Mouse (Mus musculus) ovary, postnatal 10 days (tissue): ENCODE results near the gene Dbr1.
"Not testable (repeated sequence)": the region's sequence is repeated elsewhere in the genome, so short reads cannot be mapped to it uniquely, and the experiment has no call there.

Source experiments
- DNase-seq: peaks from one replicate; pipeline ENCODE4 v3.0.0; 2022; ENCODE audit warnings: low spot score

Dbr1 gene

GRCm38 (mm10) chr9:99575677-99576480 lies at the start of gene Dbr1:
TSS of gene Dbr1 (plus strand) at chr9:99575799.
- peak; percentile 80 for DNase-seq

- no peak for DNase-seq
These were observed 43.7 kb upstream of the Dbr1 start for GRCm38 (mm10) chr9:99531865-99532264.

GRCm38 (mm10) chr9:99546259-99546658 lies 29.3 kb upstream of the Dbr1 start:
- no peak for DNase-seq

- no peak for DNase-seq
These were observed 23.5 kb upstream of the Dbr1 start for GRCm38 (mm10) chr9:99552068-99552467.

GRCm38 (mm10) chr9:99553049-99553448 lies 22.6 kb upstream of the Dbr1 start:
- DNase-seq = no peak

GRCm38 (mm10) chr9:99554052-99554451 lies 21.5 kb upstream of the Dbr1 start:
- no peak for DNase-seq

- DNase-seq = no peak
These were observed 20.3 kb upstream of the Dbr1 start for GRCm38 (mm10) chr9:99555253-99555652.

GRCm38 (mm10) chr9:99557580-99558300 lies 17.9 kb upstream of the Dbr1 start:
- no peak for DNase-seq

GRCm38 (mm10) chr9:99558824-99559556 lies 16.6 kb upstream of the Dbr1 start:
- no peak for DNase-seq

GRCm38 (mm10) chr9:99559557-99559904 lies 16.1 kb upstream of the Dbr1 start:
- DNase-seq = no peak

- no peak for DNase-seq
These were observed 15.2 kb upstream of the Dbr1 start for GRCm38 (mm10) chr9:99560389-99560788.

GRCm38 (mm10) chr9:99563714-99564113 lies 11.9 kb upstream of the Dbr1 start:
- peak; percentile 29 for DNase-seq

- DNase-seq = no peak
These were observed 7.6 kb upstream of the Dbr1 start for GRCm38 (mm10) chr9:99568023-99568346.

- DNase-seq = peak; percentile 90
These were observed 7.1 kb upstream of the Dbr1 start, which contains the start of gene Armc8 for GRCm38 (mm10) chr9:99568347-99569070. TSS of gene Armc8 (minus strand) at chr9:99568899.

- no peak for DNase-seq
These were observed 6.6 kb upstream of the Dbr1 start for GRCm38 (mm10) chr9:99569071-99569397.

GRCm38 (mm10) chr9:99580655-99581054 lies 5.1 kb downstream of the Dbr1 start:
- DNase-seq = no peak

- DNase-seq = peak; percentile 19
These were observed 12.1 kb downstream of the Dbr1 start for GRCm38 (mm10) chr9:99587505-99588202.

GRCm38 (mm10) chr9:99591144-99591543 lies 15.5 kb downstream of the Dbr1 start:
- no peak for DNase-seq

GRCm38 (mm10) chr9:99599127-99599526 lies 23.5 kb downstream of the Dbr1 start:
- DNase-seq = not testable (repeated sequence)

GRCm38 (mm10) chr9:99603566-99603965 lies 28.0 kb downstream of the Dbr1 start:
- DNase-seq = no peak

- DNase-seq = no peak
These were observed 36.6 kb downstream of the Dbr1 start, which contains the start of gene A4gnt for GRCm38 (mm10) chr9:99612202-99612601. TSS of gene A4gnt (plus strand) at chr9:99612502.

GRCm38 (mm10) chr9:99619688-99620087 lies 44.1 kb downstream of the Dbr1 start:
- DNase-seq = no peak
